Mouse (Mus musculus) CD8-positive naive resting alpha-beta T cell, adult 2 months (primary cell): ENCODE measurements around the gene App.

Experiments used
- DNase-seq, 2 experiments: peaks; one replicate each; pipeline ENCODE4 v3.0.0; 2022; ENCODE audit warnings: low read depth in 2 of 2, low spot score in 2 of 2

App gene

DNA sequence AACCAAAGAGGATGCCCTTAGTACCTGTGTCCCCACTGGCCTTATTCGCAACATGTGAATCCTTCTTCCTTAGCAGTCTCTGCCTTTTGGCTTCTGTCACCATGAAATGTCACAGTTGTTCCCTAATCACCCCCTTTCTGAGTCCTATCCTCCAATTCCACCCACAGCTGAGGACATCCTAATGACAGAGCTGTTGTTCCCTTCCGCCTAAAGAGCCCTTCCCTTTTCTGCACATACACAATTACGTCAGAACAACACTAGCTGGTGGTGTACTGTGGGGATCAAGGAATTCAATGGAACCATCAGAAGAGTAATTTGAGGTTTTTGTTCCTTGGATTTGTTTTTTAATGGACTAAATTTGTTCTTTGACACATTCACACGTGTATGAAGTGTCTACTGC is 48.9 kb downstream of the App start:
- no peak for DNase-seq

- DNase-seq, result no peak
These were observed 51.6 kb downstream of the App start for GRCm38 (mm10) chr16:85121983-85122382.

DNA sequence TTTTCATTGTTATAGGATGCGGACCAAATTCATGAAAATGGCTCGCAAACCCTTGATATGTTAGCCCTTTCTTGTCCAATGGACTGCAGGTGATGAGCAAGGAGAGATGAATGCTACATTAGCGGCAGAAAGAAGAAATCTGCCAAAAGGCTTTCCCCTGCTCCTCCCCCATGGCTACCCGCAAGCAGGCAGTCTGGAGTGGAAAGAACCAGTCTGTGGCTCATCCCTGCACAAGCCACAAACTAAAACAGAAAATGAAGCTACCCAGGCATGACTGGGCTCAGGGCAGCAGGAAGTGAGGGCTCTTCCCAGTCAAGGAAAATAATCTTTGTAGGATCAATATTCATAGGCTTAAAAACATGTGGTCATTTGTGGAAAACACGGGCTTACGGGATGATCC is 54.6 kb downstream of the App start:
- DNase-seq, result no peak

GRCm38 (mm10) chr16:85117541-85117940 is 56.0 kb downstream of the App start:
- DNase-seq, result no peak

- DNase-seq, result no peak
These were observed 57.7 kb downstream of the App start for GRCm38 (mm10) chr16:85115837-85116236.

- DNase-seq, result no peak
These were observed 58.8 kb downstream of the App start for GRCm38 (mm10) chr16:85114742-85115141.

- no peak for DNase-seq
These were observed 59.6 kb downstream of the App start for GRCm38 (mm10) chr16:85113941-85114340.

- DNase-seq, result no peak
These were observed 61.3 kb downstream of the App start for GRCm38 (mm10) chr16:85112254-85112653.

GRCm38 (mm10) chr16:85110428-85110827 is 63.1 kb downstream of the App start:
- no peak for DNase-seq

- DNase-seq, result no peak
These were observed 65.1 kb downstream of the App start for GRCm38 (mm10) chr16:85108486-85108885.

GRCm38 (mm10) chr16:85106644-85107323 is 66.8 kb downstream of the App start:
- DNase-seq, result no peak

DNA sequence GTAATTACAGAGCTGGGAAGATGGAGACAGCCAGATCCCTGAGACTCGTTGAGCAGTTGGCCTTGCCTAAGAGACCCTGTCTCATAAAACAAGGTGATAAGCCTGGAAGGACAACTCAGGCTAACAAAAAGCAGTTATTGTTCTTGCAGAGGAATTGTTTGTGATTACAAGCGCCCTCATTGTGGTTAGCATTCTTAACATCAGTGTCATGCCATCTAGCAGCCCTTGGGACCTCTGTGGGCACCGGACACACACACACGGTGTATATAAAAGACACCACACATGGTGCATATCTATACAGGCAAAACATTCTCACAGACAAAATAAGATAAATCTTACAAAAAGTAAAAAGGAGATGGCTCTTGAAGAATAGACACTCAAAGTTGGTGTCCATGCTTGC is 68.0 kb downstream of the App start:
- DNase-seq, result no peak

- no peak for DNase-seq
These were observed 70.3 kb downstream of the App start for GRCm38 (mm10) chr16:85103116-85103787.

DNA sequence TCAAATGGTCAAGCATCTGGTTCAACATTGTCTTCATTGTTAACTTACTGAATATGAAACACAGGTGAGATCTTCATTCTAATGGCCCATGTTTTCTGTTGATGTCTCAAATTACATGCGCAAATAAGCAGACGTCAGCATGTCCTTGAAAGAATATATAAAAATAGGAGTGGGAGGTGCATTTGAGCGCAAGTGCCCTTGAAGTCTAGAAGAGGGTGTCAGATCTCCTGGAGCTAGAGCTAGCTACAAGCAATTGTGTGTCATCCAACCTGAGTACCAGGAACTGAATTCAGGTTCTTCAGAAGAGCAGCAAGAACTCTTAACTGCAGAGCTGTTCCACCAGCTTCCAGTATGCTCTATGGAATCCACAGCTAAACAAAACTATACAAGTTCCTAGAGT is 72.0 kb downstream of the App start:
- DNase-seq, result no peak

- DNase-seq, result no peak
These were observed 72.8 kb downstream of the App start for GRCm38 (mm10) chr16:85100806-85101205.

DNA sequence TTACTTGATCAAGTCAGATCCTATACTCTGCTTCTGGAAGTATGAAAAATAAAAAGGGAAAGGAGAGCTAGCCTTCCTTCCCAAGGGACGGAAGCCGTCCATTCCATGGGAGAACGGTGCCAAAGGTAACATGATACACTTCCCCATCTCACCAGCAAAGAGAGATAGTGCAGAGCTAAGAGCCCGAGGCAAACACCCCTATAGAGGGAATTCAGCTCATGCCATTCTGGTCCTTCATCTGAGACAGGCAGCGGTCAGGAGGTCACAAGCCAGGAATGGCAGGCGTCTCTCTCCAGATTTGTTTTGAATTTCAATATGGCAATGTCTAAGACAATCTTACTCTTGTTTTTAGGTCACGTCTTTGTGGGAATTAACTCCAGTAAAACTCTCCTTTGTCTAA is 74.1 kb downstream of the App start:
- no peak for DNase-seq

DNA sequence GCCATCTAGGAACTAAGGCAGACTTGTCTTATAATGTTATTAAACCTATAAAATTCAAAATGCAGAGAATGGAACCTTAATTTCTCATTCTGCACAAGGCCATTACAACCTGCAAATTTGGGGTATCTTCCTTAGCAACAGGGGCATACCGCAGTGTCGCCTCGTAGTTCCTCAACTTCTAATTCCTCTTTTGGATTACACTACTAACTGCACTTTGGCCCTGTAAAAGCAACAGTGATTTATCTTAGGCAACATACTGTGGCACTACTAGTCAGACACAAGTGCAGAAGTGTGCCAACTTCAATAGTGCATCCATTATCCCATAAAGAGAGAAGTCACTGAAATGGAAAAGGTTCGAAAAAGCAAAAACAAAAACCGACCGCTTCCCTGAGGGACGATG is 74.5 kb downstream of the App start:
- no peak for DNase-seq

DNA sequence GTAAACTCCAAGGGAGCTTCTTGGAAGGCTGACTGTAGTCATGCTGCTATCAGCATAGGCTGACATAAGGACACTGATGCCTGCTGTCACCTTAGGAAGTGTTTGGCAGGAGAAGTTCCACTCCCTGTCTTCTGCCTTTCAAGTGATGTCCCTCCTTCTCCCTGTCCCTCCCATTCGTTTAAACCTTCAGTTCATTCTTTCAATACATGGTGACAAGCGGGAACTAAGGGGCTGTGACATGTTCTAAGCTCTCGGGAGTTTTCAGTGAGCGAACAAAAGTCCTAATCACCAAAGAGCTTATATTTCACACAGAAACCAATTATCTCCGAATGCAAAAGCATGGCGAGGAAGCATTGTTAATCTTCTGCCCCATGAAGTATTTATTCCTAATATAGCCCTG is 77.2 kb downstream of the App start:
- no peak for DNase-seq

- no peak for DNase-seq
These were observed 77.6 kb downstream of the App start for GRCm38 (mm10) chr16:85095923-85096322.

- DNase-seq, result no peak
These were observed 80.9 kb downstream of the App start for GRCm38 (mm10) chr16:85092644-85093091.

DNA sequence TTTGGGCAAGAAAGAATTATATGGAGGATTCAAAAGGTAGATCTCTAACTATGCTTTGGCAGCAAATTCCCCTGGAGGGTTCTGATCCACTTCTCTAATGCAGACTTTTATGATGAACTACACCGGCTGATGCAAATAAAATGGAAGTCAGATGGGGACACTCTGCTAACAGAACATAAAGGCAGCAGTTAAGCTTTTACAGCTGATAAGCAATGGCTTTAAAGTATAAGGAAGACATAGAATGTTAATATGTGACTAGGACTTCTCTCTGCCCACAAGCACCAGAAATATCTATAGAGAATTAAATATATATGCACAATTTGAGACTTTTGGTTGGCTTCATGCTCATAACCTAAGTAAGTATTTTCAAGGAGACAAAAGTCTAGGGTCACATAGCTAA is 81.4 kb downstream of the App start:
- no peak for DNase-seq

- DNase-seq, result no peak
These were observed 82.6 kb downstream of the App start for GRCm38 (mm10) chr16:85090992-85091391.

GRCm38 (mm10) chr16:85088126-85088525 is 85.4 kb downstream of the App start:
- DNase-seq, result no peak
